Mouse (Mus musculus) lung, embryonic 16.5 days (tissue): Measurements from ENCODE around the gene Aifm2. TPM values are rescaled to one million over a fixed set of nuclear protein-coding genes. Genes with fewer than 3 reads are reported as not detected.

Source experiments
- ATAC-seq: fragments of 200-750 bp; cut with Nextera tagmentation; 2 replicates; pipeline ENCODE4 v1.8.0; 2017; ENCODE audit warnings: low read depth, mild to moderate bottlenecking, moderate library complexity
- H3K27ac ChIP-seq: fragments of 300-500 bp; sonication (generic); 2 replicates; pipeline ENCODE4 v1.5.1; 2014; ENCODE audit warnings: mild to moderate bottlenecking, control low read depth, low read length
- H3K27me3 ChIP-seq: fragments of 300-500 bp; sonication (generic); 2 replicates; pipeline ENCODE4 v1.6.1; 2014; ENCODE audit warnings: low read depth, low read length, mixed read lengths; ENCODE audit not compliant: control insufficient read depth, insufficient read depth
- H3K36me3 ChIP-seq: fragments of 300-500 bp; sonication (generic); 2 replicates; pipeline ENCODE4 v1.6.1; 2014; ENCODE audit warnings: low read length; ENCODE audit not compliant: control insufficient read depth, insufficient read depth
- H3K4me1 ChIP-seq: fragments of 300-500 bp; sonication (generic); replicated peaks from 2 replicates; pipeline ENCODE4 v1.6.1; 2014; ENCODE audit warnings: low read length, mixed read lengths; ENCODE audit not compliant: control insufficient read depth, insufficient read depth
- H3K4me2 ChIP-seq: fragments of 300-500 bp; sonication (generic); 2 replicates; pipeline ENCODE4 v1.6.1; 2014; ENCODE audit warnings: low read depth, low read length, control low read depth
- H3K4me3 ChIP-seq: fragments of 300-500 bp; sonication (generic); 2 replicates; pipeline ENCODE4 v1.5.1; 2014; ENCODE audit warnings: mild to moderate bottlenecking, low read length, control low read depth
- H3K9ac ChIP-seq: fragments of 300-500 bp; sonication (generic); 2 replicates; pipeline ENCODE4 v1.6.1; 2014; ENCODE audit warnings: low read length, control low read depth
- H3K9me3 ChIP-seq: fragments of 300-500 bp; sonication (generic); 2 replicates; pipeline ENCODE4 v1.6.1; 2016; ENCODE audit warnings: low read length; ENCODE audit not compliant: control insufficient read depth
- WGBS: fragments of 180-500 bp; shearing (Covaris S2); extraction: QIAGEN DNeasy Blood & Tissue Kit; methylation state at CpG from one replicate; pipeline ENCODE4 v1.1.7; 2014; 5-methylcytosine and 5-hydroxymethylcytosine counted together
- polyA plus RNA-seq: library from polyadenylated mRNA; unstranded; fragments of >200 nt; fragmentation: Nextera tagmentation; extraction: Ambion mirVana; gene quantifications from 2 replicates; pipeline ENCODE4 v1.2.1, GENCODE M21; 2015

The Aifm2 gene
- 15.2 and 16.9 TPM in 2 replicates for polyA plus RNA-seq

DNA sequence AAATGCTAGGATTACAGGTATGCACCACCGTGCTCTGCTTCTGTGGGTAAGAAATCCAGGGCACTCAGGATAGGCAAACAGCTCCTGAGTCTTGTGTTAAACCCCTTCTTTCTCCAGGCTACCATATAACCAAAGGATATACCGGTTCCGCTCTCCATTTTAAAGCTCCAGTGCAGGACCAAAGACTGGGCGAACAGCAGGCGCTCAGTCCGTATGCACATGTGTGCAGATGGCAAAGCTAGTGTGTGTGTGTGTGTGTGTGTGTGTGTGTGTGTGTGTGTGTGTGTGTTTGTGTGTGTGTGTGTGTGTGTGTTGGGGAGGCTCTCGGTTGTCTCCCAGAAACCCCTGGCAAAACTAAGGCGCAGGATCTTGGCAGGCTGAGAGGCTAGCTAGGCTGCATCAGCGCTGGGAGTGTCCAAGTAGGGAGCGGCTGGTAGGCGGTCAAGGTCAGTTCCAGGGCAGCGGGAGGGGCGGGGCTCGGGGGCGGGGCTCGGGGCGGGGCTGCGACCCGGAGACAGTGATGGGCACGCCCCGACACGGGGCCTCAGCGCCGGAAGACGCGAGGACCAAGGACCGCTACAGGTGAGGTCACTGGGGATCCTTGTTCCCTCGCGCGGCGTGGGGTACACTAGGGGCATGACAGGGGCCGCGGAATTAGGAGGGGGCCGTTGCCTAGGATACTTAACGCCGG lies at the start of gene Aifm2:
TSS of gene Aifm2 (plus strand) at position 493 of the 691 bp plus-strand sequence.
- Histone ChIP-seq H3K9ac (peak within 1 kb of the TSS; percentile 60), H3K4me3 (peak within 1 kb of the TSS; percentile 71), H3K36me3 (no peaks in the 10 kb centered on the region), H3K27me3 (no peaks in the 10 kb centered on the region), H3K9me3 (no peaks in the 10 kb centered on the region), H3K4me1 (peaks cover 7% of the 10 kb centered on the region), H3K4me2 (peak within 1 kb of the TSS; percentile 83), H3K27ac (no peak within 1 kb of the TSS)
- peak; percentile 96 for ATAC-seq
- 10% methylated on average over 31 of the region's 36 CpGs for WGBS

DNA sequence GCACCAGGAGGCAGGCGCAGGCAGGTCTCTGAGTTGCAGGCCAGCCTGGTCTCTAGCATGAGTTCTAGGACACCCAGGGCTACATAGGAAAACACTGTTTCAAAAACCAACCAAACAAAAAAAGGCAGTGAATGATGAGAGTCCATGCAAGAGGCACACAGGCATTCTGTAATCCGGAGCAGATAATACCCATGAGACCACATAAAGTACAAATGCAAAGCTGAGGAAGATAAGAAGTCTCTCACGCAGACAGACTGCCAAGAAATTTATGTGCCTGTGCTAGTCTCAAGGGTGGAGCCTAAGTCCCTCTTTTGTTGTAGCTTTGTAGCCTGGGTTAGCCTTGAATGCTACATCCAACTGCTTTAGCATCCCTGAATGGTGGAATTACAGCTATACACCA lies 49.4 kb upstream of the Aifm2 start:
- Histone ChIP-seq H3K4me3 (no peak overlapping the region), H3K27me3 (no peaks in the 10 kb centered on the region), H3K9ac (no peak overlapping the region), H3K27ac (no peak overlapping the region), H3K36me3 (peaks cover 22% of the 10 kb centered on the region), H3K9me3 (no peaks in the 10 kb centered on the region), H3K4me1 (no peaks in the 10 kb centered on the region), H3K4me2 (no peak overlapping the region)
- 87% methylated on average over 3 of the region's 3 CpGs for WGBS
- no peak for ATAC-seq

DNA sequence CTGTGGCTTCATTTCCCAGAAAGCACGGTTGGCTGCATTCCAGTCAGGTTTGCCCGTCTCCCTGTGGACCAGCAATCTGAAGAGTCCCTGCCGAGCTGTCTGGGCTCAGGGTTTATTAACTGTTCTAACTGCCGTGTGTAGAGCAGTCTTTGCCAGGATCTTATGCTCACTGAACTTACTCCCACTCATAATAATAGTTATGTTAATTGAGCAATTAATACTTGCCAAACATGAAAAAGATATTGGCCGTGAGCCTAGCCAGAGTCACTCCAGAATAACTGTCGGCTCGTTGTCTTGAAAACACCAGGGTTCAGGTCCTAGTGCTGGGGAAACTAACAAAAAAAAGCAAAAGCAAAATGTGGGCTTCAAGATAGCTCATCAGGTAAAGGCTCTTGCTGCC lies 45.8 kb upstream of the Aifm2 start:
- Histone ChIP-seq H3K4me2 (no peak overlapping the region), H3K4me1 (no peaks in the 10 kb centered on the region), H3K4me3 (no peak overlapping the region), H3K9me3 (no peaks in the 10 kb centered on the region), H3K27ac (no peak overlapping the region), H3K27me3 (no peaks in the 10 kb centered on the region), H3K9ac (no peak overlapping the region), H3K36me3 (peaks cover 26% of the 10 kb centered on the region)
- no peak for ATAC-seq
- 62% methylated on average over 7 of the region's 7 CpGs for WGBS

DNA sequence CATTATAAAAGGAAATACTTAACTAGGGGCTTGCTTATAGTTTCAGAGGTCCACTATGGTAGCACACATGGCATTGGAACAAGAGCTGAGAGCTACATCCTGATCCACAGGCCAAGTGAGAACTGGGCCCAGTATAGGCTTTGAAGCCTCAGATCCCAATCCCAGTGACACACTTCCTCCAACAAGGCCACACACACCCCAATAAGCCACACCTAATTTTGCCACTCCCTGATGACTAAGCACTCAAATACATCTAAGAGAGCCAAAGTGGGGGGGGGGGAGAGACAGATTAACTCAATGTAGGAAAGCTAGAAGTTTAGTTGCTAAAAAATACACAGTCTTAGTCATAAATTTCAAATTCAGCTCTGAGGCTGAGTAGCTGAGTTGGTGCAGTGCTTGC lies 45.2 kb upstream of the Aifm2 start:
- Histone ChIP-seq H3K27me3 (no peaks in the 10 kb centered on the region), H3K4me2 (no peak overlapping the region), H3K9ac (no peak overlapping the region), H3K4me3 (no peak overlapping the region), H3K9me3 (no peaks in the 10 kb centered on the region), H3K27ac (no peak overlapping the region), H3K36me3 (peaks cover 26% of the 10 kb centered on the region), H3K4me1 (no peaks in the 10 kb centered on the region)
- no peak for ATAC-seq

DNA sequence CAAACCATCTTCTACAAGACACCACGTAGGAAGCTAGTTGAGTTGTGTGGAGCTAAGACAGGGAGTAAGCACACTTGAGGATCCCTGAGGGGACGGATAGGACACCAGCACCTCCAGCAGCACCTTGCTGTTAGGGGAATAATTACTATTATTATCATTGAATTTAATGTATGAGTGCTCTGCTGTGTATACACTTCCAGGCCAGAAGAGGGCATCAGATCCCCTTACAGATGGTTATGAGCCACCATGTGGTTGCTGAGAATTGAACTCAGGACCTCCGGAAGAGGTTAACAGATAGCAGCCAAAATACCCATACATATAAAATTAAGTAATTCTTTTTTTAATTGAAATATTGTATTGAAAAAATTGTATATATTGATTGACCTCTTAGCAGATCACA lies 44.3 kb upstream of the Aifm2 start:
- no peak overlapping the region for H3K27ac ChIP-seq
- WGBS = 95% methylated on average over 3 of the region's 3 CpGs
- peaks cover 26% of the 10 kb centered on the region for H3K36me3 ChIP-seq
- ATAC-seq = no peak
- H3K4me1 ChIP-seq = no peaks in the 10 kb centered on the region
- H3K27me3 ChIP-seq = no peaks in the 10 kb centered on the region
- H3K9ac ChIP-seq = no peak overlapping the region
- H3K4me2 ChIP-seq = no peak overlapping the region
- H3K4me3 ChIP-seq = no peak overlapping the region
- H3K9me3 ChIP-seq = no peaks in the 10 kb centered on the region

DNA sequence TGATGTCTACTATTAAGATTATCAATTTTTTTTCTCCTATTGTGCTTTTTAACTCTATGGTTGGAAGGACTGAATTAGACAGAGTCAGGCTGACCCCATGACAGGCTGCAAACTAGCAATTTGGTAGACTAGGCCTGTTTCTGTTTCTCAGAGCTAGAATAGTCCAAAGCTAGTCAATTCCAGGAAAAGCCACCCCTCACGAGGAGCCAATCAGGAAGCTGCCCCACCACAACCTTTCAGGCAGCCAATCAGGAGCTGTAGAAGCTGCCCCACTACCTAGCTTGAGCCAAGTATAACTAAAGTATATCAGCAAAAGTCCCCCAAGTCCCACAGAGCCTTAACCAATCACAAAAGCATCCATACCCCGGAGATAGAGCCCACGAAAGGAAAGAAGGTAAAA lies 39.1 kb upstream of the Aifm2 start:
- 65% methylated on average over 3 of the region's 3 CpGs for WGBS
- Histone ChIP-seq H3K4me1 (peaks cover 7% of the 10 kb centered on the region), H3K27ac (no peak overlapping the region), H3K4me3 (no peak overlapping the region), H3K27me3 (no peaks in the 10 kb centered on the region), H3K36me3 (peaks cover 6% of the 10 kb centered on the region), H3K9me3 (no peaks in the 10 kb centered on the region), H3K4me2 (no peak overlapping the region), H3K9ac (no peak overlapping the region)
- ATAC-seq = no peak

DNA sequence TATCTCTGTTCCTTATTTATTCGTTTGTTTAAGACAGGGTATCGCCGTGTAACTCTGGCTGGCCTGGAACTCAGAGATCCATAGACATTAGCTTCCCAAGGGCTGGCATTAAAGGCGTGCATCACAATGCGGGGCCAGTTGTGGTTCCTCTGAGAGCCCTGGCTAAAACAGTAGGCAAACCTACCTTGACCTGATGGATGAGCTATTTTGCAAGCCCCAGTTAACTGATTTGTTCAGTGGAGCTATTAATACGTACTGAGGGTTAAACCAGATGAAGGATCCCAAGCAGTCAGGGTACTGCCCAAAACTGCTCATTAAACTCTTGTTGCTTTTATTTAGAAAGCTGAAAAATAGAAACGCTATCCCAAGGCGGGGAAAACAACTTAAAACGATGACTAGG lies 35.5 kb upstream of the Aifm2 start:
- peak; percentile 9; the same call in 1 of the 2 replicates for ATAC-seq
- Histone ChIP-seq H3K4me3 (peak overlapping the region; percentile 91), H3K36me3 (peaks cover 4% of the 10 kb centered on the region; the same call in 1 of the 2 replicates), H3K4me2 (peak overlapping the region; percentile 58), H3K4me1 (peaks cover 16% of the 10 kb centered on the region), H3K9me3 (no peaks in the 10 kb centered on the region), H3K9ac (peak overlapping the region; percentile 75), H3K27me3 (no peaks in the 10 kb centered on the region), H3K27ac (peak overlapping the region; percentile 90)
- WGBS = 32% methylated on average over 9 of the region's 9 CpGs

DNA sequence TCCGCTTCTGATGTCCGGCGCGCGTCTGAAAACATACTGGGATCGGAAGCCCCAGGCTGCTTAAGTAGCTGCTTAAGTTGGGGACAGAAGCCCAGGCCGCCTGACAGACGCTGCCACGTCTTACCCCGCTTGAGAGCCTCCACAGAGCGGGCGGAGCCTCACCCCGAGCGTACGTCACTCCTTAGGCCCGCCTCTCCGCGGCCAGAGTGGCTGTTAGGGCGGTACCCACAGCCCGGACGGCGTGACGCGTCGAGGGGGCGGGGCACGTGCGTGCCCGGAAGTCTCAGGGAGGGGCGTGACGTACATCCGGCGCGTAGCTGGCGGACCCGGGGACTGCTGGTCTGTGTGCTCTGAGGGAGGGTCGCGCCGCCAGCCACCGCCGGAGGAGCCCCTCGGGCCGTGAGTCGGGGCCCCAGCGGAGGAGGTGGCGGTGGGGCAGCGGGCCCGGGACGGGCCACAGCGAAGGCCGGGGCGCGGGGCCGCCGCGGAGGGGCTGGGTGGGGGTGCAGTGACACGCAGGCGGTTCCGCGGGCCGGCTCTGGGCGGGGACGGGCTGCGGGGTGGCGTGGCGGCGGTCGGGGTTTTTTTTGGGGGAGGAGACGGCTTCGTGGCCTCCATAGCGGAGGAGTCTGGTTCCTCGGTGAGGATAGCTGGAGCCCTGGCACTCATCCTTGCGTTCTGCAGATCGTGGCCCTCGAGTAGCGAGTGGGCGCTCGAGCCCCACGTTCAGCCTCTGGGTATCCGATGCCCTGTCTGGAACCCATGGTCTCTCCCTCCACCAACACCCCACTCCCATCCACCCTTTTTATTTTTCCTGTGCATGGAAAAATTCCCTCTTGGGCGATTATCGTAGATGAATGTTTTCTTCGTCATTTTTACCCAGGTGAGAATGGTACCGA lies 34.8 kb upstream of the Aifm2 start, which contains the start of gene Sar1a:
TSS of gene Sar1a (plus strand) at position 285 of the 899 bp plus-strand sequence.
- peaks cover 11% of the 10 kb centered on the region for H3K36me3 ChIP-seq
- under 1% methylated on average over 69 of the region's 84 CpGs for WGBS
- peak; percentile 100 for ATAC-seq
- peak within 1 kb of the TSS; percentile 91 for H3K4me3 ChIP-seq
- H3K9me3 ChIP-seq = no peaks in the 10 kb centered on the region
- peak within 1 kb of the TSS; percentile 91 for H3K9ac ChIP-seq
- no peaks in the 10 kb centered on the region for H3K27me3 ChIP-seq
- H3K4me1 ChIP-seq = peaks cover 16% of the 10 kb centered on the region
- H3K4me2 ChIP-seq = peak within 1 kb of the TSS; percentile 88
- H3K27ac ChIP-seq = peak within 1 kb of the TSS; percentile 90

DNA sequence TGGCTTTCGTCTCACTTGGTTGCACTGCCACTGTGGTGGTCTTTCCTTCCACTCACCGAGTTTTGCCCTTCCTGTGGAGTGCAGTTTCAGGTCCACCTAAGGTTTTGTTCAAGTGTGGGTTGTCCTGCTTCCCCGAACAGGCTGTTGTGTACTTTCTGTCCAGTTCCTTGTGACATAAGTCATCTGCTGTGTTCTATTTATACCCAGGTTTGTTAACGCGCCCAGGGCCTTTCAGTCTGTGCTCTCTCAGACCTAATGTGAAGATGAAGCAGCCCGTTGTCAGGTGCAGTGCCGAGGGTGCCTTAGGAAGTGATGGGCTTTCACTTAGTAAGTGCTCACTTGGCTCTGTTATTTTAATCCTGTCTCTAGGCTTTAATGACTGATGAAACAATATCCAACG lies 25.7 kb upstream of the Aifm2 start:
- H3K27me3 ChIP-seq = no peaks in the 10 kb centered on the region
- no peak overlapping the region for H3K4me3 ChIP-seq
- H3K36me3 ChIP-seq = peaks cover 59% of the 10 kb centered on the region
- ATAC-seq = no peak
- H3K4me1 ChIP-seq = no peaks in the 10 kb centered on the region
- H3K27ac ChIP-seq = no peak overlapping the region
- H3K9ac ChIP-seq = no peak overlapping the region
- H3K9me3 ChIP-seq = no peaks in the 10 kb centered on the region
- no peak overlapping the region for H3K4me2 ChIP-seq
- 89% methylated on average over 8 of the region's 8 CpGs for WGBS
